Mouse (Mus musculus) small intestine, adult 2 months (tissue): Measurements from ENCODE around the gene Cbr2.

Experiments used
- CTCF ChIP-seq: fragments of 200-500 bp; IDR thresholded peaks from 2 replicates; pipeline ENCODE4 v1.5.1; 2012; ENCODE audit warnings: low read depth, mild to moderate bottlenecking, control low read depth, inconsistent platforms, low read length, moderate library complexity, mixed read lengths; ENCODE audit not compliant: insufficient replicate concordance, insufficient read length; ENCODE audit errors: extremely low read depth
- POLR2A ChIP-seq: fragments of 200-500 bp; IDR thresholded peaks from 2 replicates; pipeline ENCODE4 v1.6.1; 2012; ENCODE audit warnings: low read depth, mild to moderate bottlenecking, control low read depth, inconsistent platforms, low read length, moderate library complexity

DNA sequence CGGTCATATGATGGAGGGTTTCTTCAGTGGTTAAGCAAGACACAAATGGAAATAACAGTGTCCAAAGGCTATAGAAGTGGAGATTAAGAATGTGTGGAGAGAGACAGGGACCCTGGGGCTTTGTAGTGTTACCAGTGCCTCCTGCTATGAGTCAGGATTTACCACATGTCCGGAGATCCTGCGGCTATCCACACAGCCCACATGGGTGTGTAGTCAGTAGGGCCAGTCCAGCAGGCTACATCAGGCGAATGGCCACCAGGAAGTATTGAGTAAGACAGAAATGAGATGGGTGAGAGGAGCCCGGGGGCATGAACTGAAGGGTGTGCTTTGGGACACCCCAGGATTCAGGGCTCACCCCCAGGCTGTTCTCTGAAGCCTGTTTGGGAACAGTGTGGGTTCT is 49.2 kb downstream of the Cbr2 start:
- TF ChIP-seq CTCF (no peak), POLR2A (no peak)
